Mouse (Mus musculus) retina, postnatal 1 day (tissue): ENCODE data around the gene Trim9.

Source experiments
- DNase-seq: peaks from one replicate; pipeline ENCODE4 v3.0.0-alpha.2; 2012

The Trim9 gene

DNA sequence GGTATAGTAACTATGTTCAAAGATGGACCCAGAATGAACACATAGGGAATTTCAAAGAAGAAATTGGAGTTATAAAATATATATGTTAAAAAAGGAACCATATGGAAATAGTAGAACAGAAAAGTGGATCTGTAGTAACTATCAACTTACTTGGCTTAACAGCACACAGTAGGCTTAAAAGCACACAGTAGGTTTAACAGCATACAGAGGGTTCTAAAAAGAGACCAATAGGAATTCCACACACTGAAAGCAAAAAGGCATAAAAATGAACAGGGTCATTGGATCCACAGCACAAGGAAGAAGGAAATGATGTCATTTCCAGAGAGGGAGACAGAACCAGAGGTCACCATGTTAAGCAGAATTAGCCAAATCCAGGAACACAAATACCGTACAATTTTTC, 24.6 kb downstream of the Trim9 start:
- no peak for DNase-seq

DNA sequence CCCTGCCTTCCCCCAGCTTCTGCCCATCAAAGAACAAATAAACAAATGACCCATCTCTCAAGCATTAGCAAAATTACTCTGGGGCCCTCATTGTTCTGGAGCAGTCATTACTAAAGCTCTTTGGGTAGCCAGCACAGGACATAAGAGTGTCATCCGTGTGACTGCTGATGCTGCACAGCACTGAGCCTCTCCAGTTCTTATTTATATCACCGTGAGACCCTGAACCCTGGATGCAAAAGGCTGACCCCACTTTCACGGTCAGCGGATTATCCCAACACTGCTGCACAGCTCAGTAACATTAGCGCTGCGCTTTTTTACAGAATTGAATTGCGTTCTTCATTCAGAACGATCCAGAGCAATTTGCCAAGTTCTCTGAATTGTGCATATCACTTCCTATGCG, 31.3 kb downstream of the Trim9 start:
- DNase-seq, result peak; percentile 78

DNA sequence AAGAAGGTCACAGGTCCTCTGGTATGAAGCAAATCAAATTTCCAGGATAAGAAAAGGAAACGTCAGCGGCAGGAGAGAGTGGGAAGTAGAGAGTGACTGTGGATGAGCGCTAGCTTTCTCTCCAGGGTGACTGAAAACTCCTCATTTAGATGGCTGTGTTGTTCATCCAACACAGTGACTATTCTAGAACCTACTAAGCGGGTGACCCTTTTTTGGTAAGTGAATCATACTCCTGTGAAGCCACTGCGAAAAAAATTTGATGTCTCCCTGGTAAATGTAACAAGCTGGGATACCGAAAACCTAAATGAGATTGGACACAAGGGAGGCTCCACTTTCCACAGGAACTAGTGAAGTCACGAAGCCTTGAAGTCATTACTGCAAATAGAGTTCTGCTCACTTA, 39.5 kb downstream of the Trim9 start:
- DNase-seq, result no peak

DNA sequence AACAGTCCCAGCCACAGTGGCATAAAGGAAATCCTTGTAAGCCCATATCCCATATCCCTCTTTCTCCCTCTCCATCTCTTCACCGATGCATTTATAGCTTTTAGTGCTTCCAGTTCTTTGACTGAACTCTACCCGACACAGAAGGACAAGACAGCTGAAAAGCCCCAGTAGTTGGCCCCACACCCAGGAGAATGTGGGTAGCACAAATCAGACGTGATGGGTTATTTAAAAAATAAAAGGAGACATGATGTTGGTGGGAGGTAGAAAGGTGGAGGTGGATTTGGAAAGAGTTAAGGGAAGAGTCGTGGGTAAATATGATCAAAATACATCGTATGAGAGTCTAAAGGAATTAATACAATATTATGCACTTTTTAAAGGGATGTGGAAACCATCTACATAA, 40.4 kb downstream of the Trim9 start:
- DNase-seq, result no peak

DNA sequence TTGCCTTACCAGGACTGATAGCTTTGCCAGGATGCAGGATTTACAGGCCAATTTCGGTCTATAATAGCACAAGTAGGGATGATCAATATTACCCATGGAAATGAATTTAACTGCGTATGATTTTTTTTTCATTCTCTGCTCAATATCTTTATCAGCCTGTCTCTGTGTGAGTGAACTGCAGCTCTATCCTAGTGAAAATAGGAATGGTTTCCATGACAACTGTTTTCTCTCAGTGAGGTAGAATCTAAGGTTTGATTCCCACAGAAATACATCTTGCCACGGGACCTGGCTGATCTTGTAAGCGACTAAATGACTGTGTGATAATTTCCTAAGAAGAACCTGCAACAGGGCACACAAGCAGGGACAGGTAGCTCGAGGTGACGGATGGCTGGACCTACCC, 43.4 kb downstream of the Trim9 start:
- no peak for DNase-seq

DNA sequence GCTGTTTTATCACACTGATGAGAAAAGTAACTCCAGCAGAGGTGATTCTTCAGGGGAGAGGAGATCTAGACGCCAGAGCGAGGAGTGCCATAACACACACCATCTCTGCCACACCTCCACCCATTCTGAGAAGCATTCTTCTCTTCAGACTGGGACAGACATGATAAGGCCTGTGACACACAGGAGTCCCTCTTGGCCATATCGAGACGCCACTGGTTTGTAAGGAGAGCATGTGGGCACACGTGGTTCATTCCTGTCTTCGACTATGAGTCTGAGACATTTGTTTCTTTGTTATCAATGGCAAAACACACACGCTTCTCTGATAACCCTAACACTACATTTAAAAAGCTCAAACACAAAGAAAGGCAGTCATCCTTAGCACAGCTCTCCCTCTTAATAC, 43.9 kb downstream of the Trim9 start:
- DNase-seq, result no peak

DNA sequence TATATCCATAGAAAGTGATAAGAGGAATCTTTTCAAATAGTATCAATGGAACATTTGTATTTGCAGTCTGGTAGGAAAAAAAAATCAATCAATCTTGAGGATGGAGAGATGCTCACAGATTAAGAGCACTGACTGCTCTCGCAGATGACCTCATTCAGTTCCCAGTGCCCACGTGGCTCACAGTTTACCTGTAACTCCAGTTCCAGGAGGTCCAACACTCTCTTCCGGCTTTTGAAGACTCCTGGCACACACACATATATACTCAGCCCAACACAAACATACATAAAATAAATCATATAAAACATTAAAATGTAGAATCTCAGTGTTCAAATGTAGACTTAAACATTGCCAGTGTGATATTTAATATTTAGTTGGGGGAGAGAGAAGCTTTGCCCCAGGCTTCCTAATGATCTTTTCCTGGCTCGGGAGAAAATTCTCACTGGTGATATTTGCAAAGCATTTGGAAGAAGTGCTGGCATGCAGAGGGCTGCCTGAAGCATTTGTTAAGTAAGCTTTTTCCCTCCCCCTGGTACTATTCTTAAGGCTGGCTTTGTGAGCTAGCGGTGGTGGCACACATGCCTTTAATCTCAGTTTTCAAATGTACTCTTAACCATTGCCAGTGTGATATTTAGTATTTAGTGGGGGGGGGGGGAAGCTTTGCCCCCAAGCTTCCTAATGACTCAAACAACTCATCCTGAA, 45.2 kb downstream of the Trim9 start:
- no peak for DNase-seq

DNA sequence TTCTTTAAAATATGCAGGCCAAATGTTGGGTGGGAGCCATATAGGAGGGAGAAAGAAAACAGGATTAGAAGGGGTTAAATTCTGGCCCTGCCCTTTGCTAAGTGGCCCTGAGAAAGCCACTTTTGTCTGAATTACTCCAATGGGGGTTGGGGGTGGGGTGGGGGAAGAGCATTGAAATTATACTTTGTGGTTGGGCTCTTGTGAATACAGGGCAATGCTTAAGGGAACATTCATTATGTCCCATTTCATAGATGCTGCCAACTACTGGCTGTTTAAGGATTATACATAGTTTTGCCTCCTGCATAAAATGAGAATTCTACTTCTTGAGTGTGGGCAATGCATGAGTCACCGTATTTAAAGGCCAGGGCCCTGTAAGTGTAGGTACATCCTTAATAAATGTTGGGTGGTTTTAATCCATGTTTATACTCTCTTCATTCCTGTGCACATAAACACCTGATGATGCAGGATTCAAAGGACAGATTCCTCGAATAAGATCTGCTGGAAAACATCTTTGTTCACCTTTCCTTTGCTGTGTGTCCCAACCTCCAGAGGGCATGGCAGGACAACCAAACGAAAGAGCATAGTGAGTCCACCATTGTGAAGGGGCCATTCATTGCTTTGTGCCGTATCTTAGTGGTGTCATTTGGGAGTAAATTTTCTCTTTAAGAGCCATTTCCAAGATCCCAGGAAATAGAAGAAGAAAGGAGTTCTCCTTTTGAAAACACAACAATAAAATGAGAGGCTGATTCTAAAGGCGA, 53.3 kb downstream of the Trim9 start:
- no peak for DNase-seq

DNA sequence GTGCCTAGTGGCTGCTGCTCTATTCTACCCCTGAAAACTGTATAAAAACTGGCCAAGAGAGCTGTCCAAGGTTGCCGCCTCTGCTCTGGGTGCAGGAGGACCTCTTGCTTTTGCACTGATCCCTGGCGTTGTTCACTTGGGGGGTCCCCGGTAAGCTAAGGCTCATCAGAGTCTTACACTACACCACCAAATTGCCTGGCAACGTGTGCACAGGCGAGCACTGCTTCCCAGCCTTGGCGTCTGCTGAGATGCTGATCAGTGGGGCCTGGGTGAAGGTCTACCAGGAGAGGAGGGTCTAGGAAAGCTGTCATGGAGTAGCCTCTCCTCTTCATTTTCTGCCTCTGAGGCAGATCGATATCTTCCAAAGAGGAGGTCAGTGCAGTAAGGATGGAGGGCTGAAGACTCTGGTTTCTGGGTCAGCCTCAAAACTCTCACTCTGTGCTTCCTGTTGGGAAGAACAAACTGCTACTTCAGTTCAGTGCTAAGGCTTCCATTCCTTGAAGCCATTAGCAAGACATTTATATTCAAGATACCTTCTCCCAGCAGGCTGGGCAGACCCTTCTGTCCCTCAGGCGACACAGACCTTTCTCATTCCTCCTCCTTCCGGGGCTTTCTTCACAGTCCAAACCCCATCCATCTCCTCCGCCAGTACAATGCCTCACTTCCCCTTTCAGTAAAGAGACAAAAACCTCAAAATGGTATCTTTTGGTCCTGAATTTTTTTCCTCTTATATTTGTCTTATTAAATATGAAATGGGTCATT, 54.1 kb downstream of the Trim9 start:
- no peak for DNase-seq

DNA sequence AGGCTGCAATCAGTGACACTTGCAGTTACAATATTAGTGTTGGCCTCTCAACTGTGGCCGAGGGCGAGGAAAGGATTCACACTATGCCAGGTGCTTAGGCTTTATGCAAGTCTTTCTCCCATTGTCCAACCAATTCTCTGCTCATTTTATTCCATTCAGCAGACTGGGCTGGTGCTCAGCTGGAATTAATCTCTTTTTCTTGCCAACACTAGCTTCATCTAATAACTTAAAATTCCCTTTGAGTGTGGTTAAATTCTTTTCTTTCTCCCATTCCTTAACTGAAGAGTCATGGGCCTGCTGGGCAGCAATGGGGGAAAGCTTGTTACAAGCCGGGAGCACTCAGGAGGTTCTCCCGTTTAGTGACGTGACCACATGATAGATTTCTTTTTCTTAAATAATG, 61.9 kb downstream of the Trim9 start:
- no peak for DNase-seq

DNA sequence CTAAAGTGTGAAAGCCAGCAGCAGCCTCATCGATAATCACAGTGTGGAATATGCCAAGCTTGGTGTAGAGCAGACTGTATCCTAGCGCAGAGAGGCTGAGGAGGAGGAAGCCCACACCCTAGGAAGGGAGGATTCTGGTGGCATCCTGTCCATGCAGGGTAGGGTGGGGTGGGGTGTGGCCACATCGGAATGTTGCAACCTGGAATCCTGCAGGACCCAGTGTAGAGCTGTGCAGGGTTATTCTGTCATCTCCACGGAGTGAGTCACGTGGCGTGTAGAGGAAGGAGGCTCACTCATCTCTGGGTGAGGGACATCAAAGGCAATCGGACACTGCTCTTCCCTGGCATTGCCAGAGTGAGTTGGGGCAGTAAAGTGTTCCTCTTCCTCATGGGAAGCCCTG, 62.4 kb downstream of the Trim9 start:
- no peak for DNase-seq

DNA sequence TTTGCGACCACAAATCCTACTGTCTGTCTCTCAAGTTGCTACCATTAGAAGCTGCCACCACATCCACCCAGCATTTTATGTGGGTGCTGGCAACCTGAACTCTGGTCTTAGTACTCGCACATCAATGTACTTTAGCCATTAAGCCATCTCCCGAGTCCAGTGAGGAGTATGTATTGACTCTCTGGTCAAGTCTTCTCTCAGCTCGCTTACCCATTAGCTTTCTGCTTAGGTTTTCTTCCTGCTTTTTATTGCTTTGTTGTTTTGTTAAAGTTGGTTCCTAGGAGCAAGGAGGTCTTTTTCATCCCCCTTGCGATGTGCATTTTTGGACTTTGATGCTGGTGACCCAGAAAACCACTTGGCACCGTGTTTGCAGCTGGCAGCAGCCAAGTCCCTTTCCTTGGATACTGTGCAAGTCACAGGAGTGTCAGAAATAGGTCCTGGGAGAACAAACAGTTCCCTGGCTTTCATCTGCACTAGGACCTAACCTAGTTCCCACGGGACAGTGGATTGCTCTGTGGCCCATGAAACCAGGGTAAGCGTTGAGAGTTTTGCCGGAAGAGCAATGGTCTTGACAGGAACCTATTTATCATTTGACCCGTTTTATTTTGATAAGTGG, 64.2 kb downstream of the Trim9 start:
- DNase-seq, result peak; percentile 65

DNA sequence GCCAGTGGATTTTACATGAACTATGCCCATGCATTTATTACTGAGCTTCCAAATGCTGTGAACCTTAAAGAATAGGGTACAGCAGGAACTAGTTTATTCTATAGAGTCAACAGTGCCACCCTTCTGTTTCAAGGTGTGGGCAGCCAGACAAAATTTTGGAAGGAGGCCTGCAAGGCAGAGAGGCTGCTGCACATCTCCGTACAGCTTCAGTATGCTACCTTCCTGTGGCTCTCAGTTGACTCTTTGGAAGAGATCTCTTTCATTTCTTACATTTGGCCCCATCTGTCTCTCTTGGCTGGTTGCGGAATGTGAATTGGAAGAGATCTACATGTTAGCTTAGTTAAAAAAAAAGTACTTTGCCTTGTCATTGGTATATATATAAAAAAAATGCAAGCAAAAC, 66.5 kb downstream of the Trim9 start:
- no peak for DNase-seq

DNA sequence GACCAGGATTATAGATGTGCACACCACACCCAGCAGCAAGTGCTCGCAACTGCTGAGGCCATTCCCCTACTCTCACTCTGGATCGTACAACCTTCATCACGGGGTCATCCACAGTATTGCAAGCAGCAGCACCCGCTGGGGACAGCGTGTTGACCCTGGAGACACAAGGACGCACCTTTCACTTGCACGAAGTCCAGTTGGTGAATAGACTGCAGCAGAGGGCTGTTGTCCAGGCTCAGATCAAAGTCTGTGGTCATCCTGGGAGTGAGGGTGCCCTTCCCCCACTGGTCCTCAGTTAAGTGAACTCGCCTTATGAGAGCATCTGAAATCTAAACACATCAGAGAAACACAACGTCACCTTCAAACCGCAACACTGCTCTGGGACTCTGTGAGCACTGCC, 67.0 kb downstream of the Trim9 start:
- DNase-seq, result no peak

DNA sequence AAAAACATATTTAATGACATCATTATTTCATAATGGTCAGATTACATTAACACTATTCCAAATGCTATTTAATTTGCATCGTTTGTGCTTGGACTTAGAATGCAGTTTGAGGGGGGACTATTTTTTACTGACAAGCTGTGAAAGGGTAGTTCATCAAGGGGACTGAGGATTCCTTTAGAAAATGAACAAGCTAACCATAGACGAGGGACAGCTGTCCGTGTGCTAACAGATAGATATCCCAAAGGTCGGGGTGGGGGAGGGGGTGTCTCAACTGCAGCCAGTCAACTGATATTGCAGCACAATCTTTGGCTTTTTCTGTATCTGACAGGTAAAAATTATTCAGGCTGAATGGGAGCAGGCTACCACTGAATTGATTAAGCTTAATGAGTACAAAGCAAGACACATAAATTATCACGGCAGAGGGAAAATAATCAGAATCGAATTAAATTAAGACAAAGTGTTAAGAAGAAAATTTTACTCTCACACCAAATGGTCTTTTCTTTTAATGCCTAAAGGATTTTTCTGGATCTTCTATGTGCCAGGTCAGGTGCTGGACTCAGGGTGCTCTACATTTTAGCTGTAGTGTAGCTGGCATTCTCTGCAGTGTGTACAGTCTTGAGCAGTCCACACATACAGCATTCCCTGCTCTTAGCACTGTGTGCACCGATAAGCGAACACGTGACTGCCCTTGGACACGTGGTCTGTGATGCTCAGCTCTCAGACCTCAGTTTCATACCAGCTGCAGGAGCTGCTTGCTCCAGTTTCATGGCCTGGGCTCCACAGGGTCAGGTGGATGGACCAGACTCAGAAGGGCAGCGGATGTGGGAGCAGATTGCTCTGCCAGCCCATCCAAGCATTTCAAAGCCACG, 70.1 kb downstream of the Trim9 start:
- peak; percentile 22 for DNase-seq

DNA sequence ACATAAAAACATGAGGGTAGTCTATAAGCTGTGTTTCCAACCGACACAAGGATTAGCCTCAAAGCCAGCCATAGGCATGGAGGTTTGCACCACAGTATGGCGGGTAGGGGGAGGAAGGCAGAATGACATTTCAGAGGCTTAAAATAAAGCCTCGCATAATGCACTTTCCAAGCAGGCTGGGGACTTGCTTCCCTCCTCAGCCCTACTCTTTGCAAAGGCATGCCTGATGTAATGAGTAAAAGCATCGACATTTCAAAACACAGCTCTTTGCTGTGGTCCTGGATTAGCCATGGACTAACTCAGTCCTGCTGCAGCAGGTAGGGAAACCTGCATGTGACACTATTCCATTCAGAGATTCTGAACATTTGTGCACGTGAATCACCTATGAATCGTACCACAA, 77.7 kb downstream of the Trim9 start:
- no peak for DNase-seq

DNA sequence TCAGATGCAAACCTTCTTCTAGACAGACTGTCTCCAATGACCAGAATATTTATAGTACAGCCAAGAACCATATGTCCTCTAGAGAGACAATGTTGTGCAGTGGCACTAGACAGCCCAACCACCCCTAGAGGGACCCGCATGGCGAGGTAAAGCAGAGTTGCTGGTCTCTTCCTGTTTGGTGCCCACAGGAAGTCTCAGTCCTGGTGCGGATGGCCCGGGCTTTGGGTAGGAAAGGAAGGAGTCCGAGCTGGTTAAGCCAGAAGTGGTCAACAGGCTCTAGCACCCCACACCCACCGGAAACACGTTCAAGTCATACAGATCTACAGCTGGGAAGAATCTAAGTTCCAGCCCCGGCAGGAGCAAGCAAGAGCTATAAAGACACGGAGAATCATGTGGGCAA, 80.1 kb downstream of the Trim9 start:
- DNase-seq, result no peak

DNA sequence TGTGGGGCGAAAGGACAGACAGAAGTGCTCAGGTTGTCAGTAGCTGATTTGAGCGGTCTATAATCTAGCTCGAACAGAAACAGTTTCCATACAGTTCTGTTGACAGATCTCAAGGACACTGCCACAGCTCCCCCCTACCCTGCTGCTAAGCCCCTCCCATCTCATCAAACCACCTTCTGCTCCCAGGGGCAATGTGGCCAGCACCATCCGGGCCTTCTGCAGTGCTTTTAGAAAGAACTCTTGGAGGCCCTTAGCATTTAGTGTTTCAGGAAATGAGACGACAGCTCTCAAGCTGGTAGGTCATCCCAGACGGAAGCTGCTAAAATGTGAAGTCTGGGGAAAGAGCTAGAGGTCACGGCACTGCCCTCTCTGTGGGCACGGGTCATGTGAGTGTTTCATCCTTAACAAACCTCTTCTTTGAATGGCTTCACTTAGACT, 80.9 kb downstream of the Trim9 start:
- DNase-seq, result no peak

DNA sequence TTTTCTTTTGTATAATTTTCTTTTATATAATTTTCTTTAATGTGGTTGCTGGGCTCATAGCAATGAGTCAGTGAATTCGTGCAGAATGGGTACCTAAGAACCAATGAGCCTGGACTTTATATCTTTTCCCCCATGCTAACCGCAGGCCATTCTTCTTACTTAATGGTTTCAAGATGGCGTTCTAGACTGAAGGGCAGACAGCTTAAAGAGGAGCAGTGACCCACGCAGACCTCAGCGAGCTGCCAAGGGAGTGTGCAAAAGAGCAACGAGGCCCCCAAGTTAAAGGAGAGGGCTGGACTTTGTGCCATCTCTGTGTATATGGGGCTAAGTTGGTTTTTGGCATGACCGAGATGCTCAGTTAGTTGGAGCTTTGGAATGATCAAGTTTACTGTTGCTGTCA, 83.7 kb downstream of the Trim9 start:
- DNase-seq, result no peak

DNA sequence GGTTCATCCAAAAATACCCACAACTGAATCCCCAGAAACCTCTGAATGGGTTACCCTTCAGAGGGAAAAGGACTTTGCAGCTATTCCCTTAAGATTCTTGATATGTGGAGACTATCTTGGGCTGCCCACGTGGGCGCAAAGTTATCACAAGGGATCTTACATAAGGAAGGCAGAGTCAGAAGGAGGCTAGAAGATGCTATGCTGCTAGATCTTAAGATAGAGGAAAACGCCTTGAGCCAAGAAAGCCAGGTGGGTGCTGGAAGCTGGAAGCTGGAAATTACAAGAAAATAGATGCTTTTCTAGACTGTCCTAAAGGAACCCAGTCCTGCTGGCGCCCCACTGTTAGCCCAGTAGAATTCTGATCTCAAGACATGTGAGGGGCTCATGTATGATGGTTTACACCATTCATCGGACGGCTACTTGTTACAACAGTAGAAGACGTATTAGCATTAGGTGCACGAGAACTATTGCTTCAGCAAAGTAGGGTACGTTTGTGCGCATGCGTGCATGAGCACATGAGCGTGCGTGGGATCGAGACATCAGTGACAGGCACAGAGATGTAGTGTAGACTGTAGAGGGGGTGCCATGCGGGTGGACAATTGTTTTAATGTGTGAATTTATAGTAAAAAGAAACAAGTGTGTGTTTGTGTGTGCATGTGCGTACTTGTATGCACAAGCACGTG, 85.0 kb downstream of the Trim9 start:
- no peak for DNase-seq

DNA sequence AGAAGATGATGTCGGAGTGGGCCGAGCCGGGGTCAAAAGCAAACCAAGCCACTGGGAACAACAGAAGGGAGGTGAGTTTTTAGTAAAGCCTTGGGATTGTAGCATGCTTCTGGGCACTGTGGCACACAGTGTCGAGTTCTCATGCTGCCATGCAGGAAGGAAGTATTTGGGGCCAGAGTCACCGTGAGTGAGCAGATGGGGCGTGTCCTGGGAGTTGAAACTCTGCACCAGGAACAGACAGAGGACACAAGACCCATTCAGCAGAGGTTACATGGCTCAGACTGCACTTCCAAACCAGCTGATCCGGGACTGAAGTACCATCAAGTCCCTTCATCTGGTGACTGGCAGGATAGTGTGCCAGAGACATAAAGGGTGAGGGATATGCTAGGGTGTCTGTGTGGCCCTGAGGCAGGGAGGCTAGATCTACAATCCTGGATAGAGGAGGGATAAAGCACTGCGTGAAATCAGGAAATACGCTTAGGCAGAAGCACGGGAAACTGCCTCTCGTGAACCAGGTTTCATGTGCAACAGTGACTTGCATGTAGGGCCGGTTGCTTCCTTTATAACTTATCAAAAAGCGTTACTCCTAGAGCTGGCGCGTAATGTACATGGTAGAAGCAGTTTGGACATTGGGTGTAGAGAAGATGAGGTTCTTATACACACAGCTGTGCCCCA, 96.1 kb downstream of the Trim9 start:
- no peak for DNase-seq
